Mouse (Mus musculus) testis, adult 2 months (tissue): ENCODE results near the gene Trmt61a. TPM values are rescaled to one million over a fixed set of nuclear protein-coding genes. Genes with fewer than 3 reads are reported as not detected.
"Not testable (repeated sequence)": the region's sequence is repeated elsewhere in the genome, so short reads cannot be mapped to it uniquely, and the experiment has no call there.

Source experiments
- H3K27ac ChIP-seq: fragments of 200-500 bp; 2 replicates; pipeline ENCODE4 v1.5.1; 2012; ENCODE audit warnings: low read depth, low read length; ENCODE audit not compliant: control insufficient read depth, insufficient read depth
- H3K27me3 ChIP-seq: fragments of 200-500 bp; 2 replicates; pipeline ENCODE4 v1.6.1; 2012; ENCODE audit warnings: mild to moderate bottlenecking, low read length, moderate library complexity; ENCODE audit not compliant: control insufficient read depth, insufficient read depth
- H3K36me3 ChIP-seq: fragments of 200-500 bp; 2 replicates; pipeline ENCODE4 v1.6.1; 2012; ENCODE audit warnings: mild to moderate bottlenecking, low read length; ENCODE audit not compliant: control insufficient read depth, insufficient read depth
- H3K4me1 ChIP-seq: fragments of 200-500 bp; 2 replicates; pipeline ENCODE4 v1.6.1; 2012; ENCODE audit warnings: low read length; ENCODE audit not compliant: control insufficient read depth, insufficient read depth
- H3K4me3 ChIP-seq: fragments of 200-500 bp; 2 replicates; pipeline ENCODE4 v1.5.1; 2012; ENCODE audit warnings: low read depth, mild to moderate bottlenecking, low read length, moderate library complexity, mixed read lengths; ENCODE audit not compliant: control insufficient read depth
- CTCF ChIP-seq: fragments of 200-500 bp; IDR thresholded peaks from 2 replicates; pipeline ENCODE4 v1.5.1; 2012; ENCODE audit warnings: low read depth, mild to moderate bottlenecking, inconsistent platforms, low read length, moderate library complexity; ENCODE audit not compliant: control insufficient read depth, insufficient read depth, insufficient replicate concordance
- POLR2A ChIP-seq: fragments of 200-500 bp; IDR thresholded peaks from 2 replicates; pipeline ENCODE4 v1.6.1; 2012; ENCODE audit warnings: low read depth, mild to moderate bottlenecking, inconsistent platforms, low read length, moderate library complexity; ENCODE audit not compliant: control insufficient read depth
- polyA plus RNA-seq: library from polyadenylated mRNA; depleted of rRNA; stranded (reverse); fragments of >200 nt; gene quantifications from 2 replicates; pipeline ENCODE4 v1.2.3, GENCODE M21; 2012

Gene Trmt61a
- polyA plus RNA-seq, 1 experiment = 11.9 TPM

- no peaks in the 10 kb centered on the region for H3K27me3 ChIP-seq
- TF ChIP-seq POLR2A (no peak), CTCF (no peak)
- H3K4me1 ChIP-seq = peaks cover 8% of the 10 kb centered on the region
- peak overlapping the region; percentile 95 for H3K27ac ChIP-seq
- H3K4me3 ChIP-seq = peak overlapping the region; percentile 98
- no peaks in the 10 kb centered on the region; the same call in 1 of the 2 replicates for H3K36me3 ChIP-seq
These were observed 34.6 kb downstream of the Trmt61a start for GRCm38 (mm10) chr12:111712476-111712875.

DNA sequence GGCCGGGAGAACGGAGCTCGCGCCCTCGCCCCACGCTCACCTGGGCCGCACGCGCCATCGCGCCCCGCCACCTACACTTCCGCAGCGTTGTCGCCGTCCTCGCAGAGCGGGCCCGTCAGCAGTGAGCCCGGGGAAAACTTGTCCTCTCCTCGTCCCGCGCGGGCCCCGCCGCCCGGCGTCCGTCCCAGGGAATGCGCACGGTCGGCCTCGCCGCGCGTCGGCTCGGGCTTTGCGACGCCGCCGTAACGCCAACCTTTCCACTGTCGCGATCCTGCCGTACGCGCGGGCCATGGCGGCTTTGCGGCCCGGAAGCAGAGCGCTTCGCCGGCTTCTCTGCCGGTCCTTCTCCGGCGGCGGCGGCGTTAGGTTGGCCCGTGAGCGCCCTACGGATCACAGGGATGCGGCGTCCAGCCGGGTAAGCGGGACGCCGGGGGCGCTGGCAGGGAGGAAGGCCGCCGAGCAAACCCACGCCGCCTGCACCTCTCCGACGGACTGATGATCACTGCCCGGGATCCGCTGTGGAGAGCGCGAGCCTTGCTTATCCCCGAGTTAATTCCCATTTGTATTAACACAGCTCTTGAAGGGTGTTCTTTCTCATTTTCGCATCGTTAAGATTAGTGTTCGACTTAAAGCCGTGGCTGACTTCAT, 35.2 kb downstream of the Trmt61a start, which contains the start of the genes Bag5 and Apopt1:
Gene Bag5, minus strand, starts transcription at position 254 of the 648 bp plus-strand sequence.
Gene Apopt1, plus strand, starts transcription at position 258 of the 648 bp plus-strand sequence.
- 0 out of 2 replicates have a peak, but pooled peaks have one; percentile 13 for TF ChIP-seq CTCF
- TF ChIP-seq POLR2A = peak; percentile 73
- Histone ChIP-seq H3K4me3 (peak within 1 kb of the TSS; percentile 98), H3K27me3 (no peaks in the 10 kb centered on the region), H3K4me1 (peaks cover 7% of the 10 kb centered on the region), H3K27ac (peak within 1 kb of the TSS; percentile 95), H3K36me3 (no peaks in the 10 kb centered on the region; the same call in 1 of the 2 replicates)

- H3K36me3 ChIP-seq, H3K4me1 ChIP-seq, H3K27ac ChIP-seq, H3K27me3 ChIP-seq: not testable (repeated sequence)
- peak overlapping the region; percentile 76 for H3K4me3 ChIP-seq
These were observed 36.0 kb downstream of the Trmt61a start for GRCm38 (mm10) chr12:111713880-111714279.

- no peak overlapping the region for H3K27ac ChIP-seq
- H3K4me3 ChIP-seq = no peak overlapping the region
- H3K36me3 ChIP-seq = no peaks in the 10 kb centered on the region
- no peaks in the 10 kb centered on the region for H3K27me3 ChIP-seq
- no peak for TF ChIP-seq CTCF
- TF ChIP-seq POLR2A = no peak
- peaks cover 6% of the 10 kb centered on the region for H3K4me1 ChIP-seq
These were observed 38.6 kb downstream of the Trmt61a start for GRCm38 (mm10) chr12:111716505-111716904.

DNA sequence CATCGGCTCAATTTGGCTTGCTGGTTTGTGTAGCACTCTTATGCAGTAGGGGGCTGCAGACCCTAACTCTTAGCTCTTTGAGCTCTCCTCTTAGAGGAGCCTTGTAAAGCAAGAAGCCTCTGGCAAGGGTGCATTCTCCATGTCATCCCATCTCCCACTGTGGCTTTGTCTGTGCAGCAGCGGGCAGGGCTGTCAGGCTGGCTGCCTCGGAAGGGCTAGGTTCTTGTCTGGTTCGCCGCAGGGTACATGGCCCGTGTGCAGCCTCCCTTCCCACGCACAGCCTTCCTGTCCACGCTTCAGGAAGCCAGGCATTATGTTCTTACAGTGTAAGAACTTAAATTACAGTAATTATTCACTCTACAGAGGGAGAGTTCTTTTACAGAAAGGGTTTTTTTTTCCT, 40.8 kb downstream of the Trmt61a start:
- Histone ChIP-seq H3K27me3 (no peaks in the 10 kb centered on the region), H3K27ac (no peak overlapping the region), H3K36me3 (no peaks in the 10 kb centered on the region), H3K4me1 (peaks cover 5% of the 10 kb centered on the region; the same call in 1 of the 2 replicates), H3K4me3 (no peak overlapping the region)
- TF ChIP-seq CTCF (no peak), POLR2A (no peak)

- H3K27ac ChIP-seq = no peak overlapping the region
These were observed 42.3 kb downstream of the Trmt61a start for GRCm38 (mm10) chr12:111720222-111720621.

DNA sequence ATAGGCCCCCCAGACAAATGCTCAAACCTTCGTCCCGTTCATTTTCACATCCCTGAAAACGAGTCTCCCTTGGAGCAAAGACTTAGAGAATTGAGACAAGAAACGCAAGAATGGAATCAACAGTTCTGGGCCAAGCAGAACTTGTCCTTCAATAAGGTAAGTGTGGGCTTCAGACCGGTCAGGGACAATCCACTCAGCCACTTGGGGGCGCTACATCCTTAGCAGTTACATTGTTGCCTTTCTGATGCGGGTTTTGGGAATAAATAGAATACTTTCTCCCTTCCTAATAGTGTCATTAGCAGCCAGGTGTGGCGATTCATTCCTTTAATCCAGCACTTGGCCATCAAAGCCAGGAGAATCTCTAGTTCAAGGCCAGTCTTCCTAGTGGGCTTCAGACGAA, 44.7 kb downstream of the Trmt61a start:
- no peaks in the 10 kb centered on the region for H3K27me3 ChIP-seq
- peaks cover under 1% of the 10 kb centered on the region; the same call in 1 of the 2 replicates for H3K4me1 ChIP-seq
- no peak for TF ChIP-seq POLR2A
- peak; percentile 60; the same call in 1 of the 2 replicates for TF ChIP-seq CTCF
- no peaks in the 10 kb centered on the region for H3K36me3 ChIP-seq
- H3K27ac ChIP-seq = no peak overlapping the region
- H3K4me3 ChIP-seq = no peak overlapping the region

More at GRCm38 (mm10) chr12:111720222-111720621, 42.3 kb downstream of the Trmt61a start:
- H3K27me3 ChIP-seq = no peaks in the 10 kb centered on the region
- TF ChIP-seq CTCF = no peak
- TF ChIP-seq POLR2A = no peak
- no peak overlapping the region for H3K4me3 ChIP-seq
- no peaks in the 10 kb centered on the region for H3K36me3 ChIP-seq
- H3K4me1 ChIP-seq = peaks cover 2% of the 10 kb centered on the region; the same call in 1 of the 2 replicates
